Mouse (Mus musculus): Measurements from ENCODE around the gene Suclg1. TPM values are rescaled to one million over a fixed set of nuclear protein-coding genes. Genes with fewer than 3 reads are reported as not detected.

The Suclg1 gene
- 2.0 and 52.5 TPM in 2 replicates for polyA plus RNA-seq (2012; ENCODE audit: low replicate concordance)

GRCm38 (mm10) chr6:73248237-73249048, at the start of gene Suclg1:
TSS of gene Suclg1 (plus strand) at chr6:73248382.

GRCm38 (mm10) chr6:73221189-73221957, 26.8 kb upstream of the Suclg1 start, which contains the start of gene Dnah6:
TSS of gene Dnah6 (minus strand) at chr6:73221651.

Other genes with a start within 250 kb of the Suclg1 start
- gene Dnah6, start 26.7 kb upstream of the Suclg1 start, polyA plus RNA-seq (2012; ENCODE audit: low replicate concordance) = not detected in 2 replicates
- gene 4931417E11Rik, start 221.3 kb downstream of the Suclg1 start, polyA plus RNA-seq (2012; ENCODE audit: low replicate concordance) = not detected in 2 replicates